Mouse (Mus musculus) heart, embryonic 11.5 days (tissue): ENCODE data around the gene Mdc1. TPM values are rescaled to one million over a fixed set of nuclear protein-coding genes. Genes with fewer than 3 reads are reported as not detected.

ENCODE experiments used
- ATAC-seq: fragments of 200-750 bp; cut with Nextera tagmentation; replicated peaks from 2 replicates; pipeline ENCODE4 v1.8.0; 2017; ENCODE audit warnings: moderate library complexity; ENCODE audit not compliant: insufficient number of reproducible peaks, low FRiP score, low TSS enrichment
- H3K27ac ChIP-seq: fragments of 300-500 bp; sonication (generic); 2 replicates; pipeline ENCODE4 v1.5.1; 2014; ENCODE audit warnings: mild to moderate bottlenecking, low read depth, low read length
- H3K27me3 ChIP-seq: fragments of 300-500 bp; sonication (generic); 2 replicates; pipeline ENCODE4 v1.6.1; 2014; ENCODE audit warnings: mild to moderate bottlenecking, low read length, mixed read lengths; ENCODE audit not compliant: control insufficient read depth, insufficient read depth
- H3K36me3 ChIP-seq: fragments of 300-500 bp; sonication (generic); 2 replicates; pipeline ENCODE4 v1.6.1; 2014; ENCODE audit warnings: mild to moderate bottlenecking, low read length, moderate library complexity, mixed read lengths; ENCODE audit not compliant: control insufficient read depth, insufficient read depth
- H3K4me1 ChIP-seq: fragments of 300-500 bp; sonication (generic); 2 replicates; pipeline ENCODE4 v1.6.1; 2014; ENCODE audit warnings: low read length; ENCODE audit not compliant: control insufficient read depth, insufficient read depth
- H3K4me2 ChIP-seq: fragments of 300-500 bp; sonication (generic); 2 replicates; pipeline ENCODE4 v1.6.1; 2014; ENCODE audit warnings: mild to moderate bottlenecking, moderate library complexity
- H3K4me3 ChIP-seq: fragments of 300-500 bp; sonication (generic); 2 replicates; pipeline ENCODE4 v1.5.1; 2014; ENCODE audit warnings: low read depth, low read length
- H3K9ac ChIP-seq: fragments of 300-500 bp; sonication (generic); 2 replicates; pipeline ENCODE4 v1.6.1; 2014; ENCODE audit warnings: mild to moderate bottlenecking, low read depth, low read length, moderate library complexity
- H3K9me3 ChIP-seq: fragments of 300-500 bp; sonication (generic); replicated peaks from 2 replicates; pipeline ENCODE4 v1.6.1; 2016; ENCODE audit warnings: low read length; ENCODE audit not compliant: control insufficient read depth
- WGBS: fragments of 180-500 bp; shearing (Covaris S2); extraction: QIAGEN DNeasy Blood & Tissue Kit; methylation state at CpG from one replicate; pipeline ENCODE4 v1.1.7; 2014; ENCODE audit not compliant: insufficient replicate concordance; 5-methylcytosine and 5-hydroxymethylcytosine counted together
- polyA plus RNA-seq: library from polyadenylated mRNA; unstranded; fragments of >200 nt; fragmentation: Nextera tagmentation; extraction: Ambion mirVana; gene quantifications from 2 replicates; pipeline ENCODE4 v1.2.1, GENCODE M21; 2014

Mdc1 gene
- polyA plus RNA-seq, 1 experiment from 2014 or later, result 19.0 TPM

- Histone ChIP-seq H3K9me3 (no peaks in the 10 kb centered on the region), H3K4me1 (peaks cover 35% of the 10 kb centered on the region), H3K4me2 (peak within 1 kb of the TSS; percentile 98), H3K27me3 (no peaks in the 10 kb centered on the region), H3K9ac (peak within 1 kb of the TSS; percentile 90), H3K27ac (peak within 1 kb of the TSS; percentile 83), H3K36me3 (peaks cover under 1% of the 10 kb centered on the region; the same call in 1 of the 2 replicates), H3K4me3 (peak within 1 kb of the TSS; percentile 49)
- under 1% methylated on average over 45 of the region's 48 CpGs for WGBS
- ATAC-seq, result peak; percentile 67
Observed at GRCm38 (mm10) chr17:35865481-35866280, 24.4 kb downstream of the Mdc1 start, which contains the start of gene Ppp1r18. Gene Ppp1r18, plus strand, starts transcription at chr17:35865593.

GRCm38 (mm10) chr17:35866281-35866831, 25.0 kb downstream of the Mdc1 start:
- Histone ChIP-seq H3K27ac (peak overlapping the region; percentile 83), H3K27me3 (no peaks in the 10 kb centered on the region), H3K4me2 (peak overlapping the region; percentile 98), H3K9me3 (no peaks in the 10 kb centered on the region; the same call in 1 of the 2 replicates), H3K4me3 (peak overlapping the region; percentile 49), H3K9ac (peak overlapping the region; percentile 90), H3K36me3 (peaks cover 8% of the 10 kb centered on the region), H3K4me1 (peaks cover 35% of the 10 kb centered on the region)
- WGBS, result 0% methylated on average over 30 of the region's 38 CpGs
- peak; percentile 43 for ATAC-seq

- Histone ChIP-seq H3K9ac (peak overlapping the region; percentile 90), H3K36me3 (peaks cover 9% of the 10 kb centered on the region), H3K27ac (peak overlapping the region; percentile 83), H3K9me3 (no peaks in the 10 kb centered on the region; the same call in 1 of the 2 replicates), H3K4me2 (peak overlapping the region; percentile 98), H3K4me3 (peak overlapping the region; percentile 49), H3K4me1 (peaks cover 35% of the 10 kb centered on the region), H3K27me3 (no peaks in the 10 kb centered on the region)
- no peak for ATAC-seq
- WGBS, result 10% methylated on average over 26 of the region's 26 CpGs
Observed at GRCm38 (mm10) chr17:35866911-35867890, 25.9 kb downstream of the Mdc1 start.

GRCm38 (mm10) chr17:35868165-35868820, 27.0 kb downstream of the Mdc1 start:
- Histone ChIP-seq H3K4me2 (peak overlapping the region; percentile 98), H3K27me3 (no peaks in the 10 kb centered on the region), H3K36me3 (peaks cover 9% of the 10 kb centered on the region), H3K27ac (peak overlapping the region; percentile 83), H3K9ac (peak overlapping the region; percentile 90), H3K9me3 (no peaks in the 10 kb centered on the region; the same call in 1 of the 2 replicates), H3K4me3 (peak overlapping the region; percentile 49), H3K4me1 (peaks cover 41% of the 10 kb centered on the region)
- no peak for ATAC-seq
- WGBS, result 24% methylated on average over 16 of the region's 17 CpGs

- Histone ChIP-seq H3K27me3 (no peaks in the 10 kb centered on the region), H3K4me1 (peaks cover 46% of the 10 kb centered on the region), H3K9me3 (no peaks in the 10 kb centered on the region; the same call in 1 of the 2 replicates), H3K4me2 (peak overlapping the region; percentile 98), H3K27ac (peak overlapping the region; percentile 83), H3K36me3 (peaks cover 9% of the 10 kb centered on the region), H3K9ac (peak overlapping the region; percentile 90), H3K4me3 (peak overlapping the region; percentile 49)
- no peak for ATAC-seq
- 5% methylated on average over 7 of the region's 7 CpGs for WGBS
Observed at GRCm38 (mm10) chr17:35868961-35869345, 27.6 kb downstream of the Mdc1 start.

GRCm38 (mm10) chr17:35869346-35870067, 28.2 kb downstream of the Mdc1 start:
- peak overlapping the region; percentile 49 for H3K4me3 ChIP-seq
- ATAC-seq, result peak; percentile 13; the same call in 1 of the 2 replicates
- peaks cover 9% of the 10 kb centered on the region for H3K36me3 ChIP-seq
- peak overlapping the region; percentile 90 for H3K9ac ChIP-seq
- no peaks in the 10 kb centered on the region for H3K27me3 ChIP-seq
- H3K4me2 ChIP-seq, result peak overlapping the region; percentile 98
- H3K9me3 ChIP-seq, result no peaks in the 10 kb centered on the region; the same call in 1 of the 2 replicates
- 5% methylated on average over 7 of the region's 7 CpGs for WGBS
- H3K27ac ChIP-seq, result peak overlapping the region; percentile 83
- peaks cover 43% of the 10 kb centered on the region for H3K4me1 ChIP-seq

- Histone ChIP-seq H3K36me3 (peaks cover 17% of the 10 kb centered on the region), H3K4me3 (peak overlapping the region; percentile 49), H3K4me2 (peak overlapping the region; percentile 98), H3K9ac (peak overlapping the region; percentile 90), H3K9me3 (no peaks in the 10 kb centered on the region; the same call in 1 of the 2 replicates), H3K4me1 (peaks cover 35% of the 10 kb centered on the region), H3K27ac (peak overlapping the region; percentile 83), H3K27me3 (no peaks in the 10 kb centered on the region)
- ATAC-seq, result peak; percentile 33; the same call in 1 of the 2 replicates
- 40% methylated on average over 9 of the region's 9 CpGs for WGBS
Observed at GRCm38 (mm10) chr17:35870151-35870883, 29.0 kb downstream of the Mdc1 start.
